Mouse (Mus musculus): Measurements from ENCODE around the gene Gm42906. TPM values are rescaled to one million over a fixed set of nuclear protein-coding genes. Genes with fewer than 3 reads are reported as not detected.

The Gm42906 gene
- total and polyA plus RNA-seq, 2 experiments from 2014 or later, result not detected

GRCm38 (mm10) chr5:151037871-151038270 is 390.1 kb downstream of the Gm42906 start:
- TF ChIP-seq CTCF (IDR thresholded peaks at IDR 0.05; ENCODE audit: low read depth), result no peak
- no peak overlapping the region for H3K4me3 ChIP-seq (ENCODE audit: low read depth, low read length)
- H3K4me1 ChIP-seq (ENCODE audit: insufficient read depth), result no peaks in the 10 kb centered on the region; the same call in 1 of the 2 replicates
- 51% methylated on average over 7 of the region's 7 CpGs for WGBS
- ATAC-seq (no peak), DNase-seq (no peak)
- no peaks in the 10 kb centered on the region for H3K27me3 ChIP-seq (ENCODE audit: insufficient read depth, low read length)
- no peaks in the 10 kb centered on the region for H3K36me3 ChIP-seq (ENCODE audit: insufficient read depth)
- H3K27ac ChIP-seq (ENCODE audit: low read depth, low read length), result no peak overlapping the region
- no peak overlapping the region for H3K4me2 ChIP-seq (ENCODE audit: low read depth)
- no peaks in the 10 kb centered on the region for H3K9me3 ChIP-seq (ENCODE audit: low read length)
- no peak overlapping the region for H3K9ac ChIP-seq

DNA sequence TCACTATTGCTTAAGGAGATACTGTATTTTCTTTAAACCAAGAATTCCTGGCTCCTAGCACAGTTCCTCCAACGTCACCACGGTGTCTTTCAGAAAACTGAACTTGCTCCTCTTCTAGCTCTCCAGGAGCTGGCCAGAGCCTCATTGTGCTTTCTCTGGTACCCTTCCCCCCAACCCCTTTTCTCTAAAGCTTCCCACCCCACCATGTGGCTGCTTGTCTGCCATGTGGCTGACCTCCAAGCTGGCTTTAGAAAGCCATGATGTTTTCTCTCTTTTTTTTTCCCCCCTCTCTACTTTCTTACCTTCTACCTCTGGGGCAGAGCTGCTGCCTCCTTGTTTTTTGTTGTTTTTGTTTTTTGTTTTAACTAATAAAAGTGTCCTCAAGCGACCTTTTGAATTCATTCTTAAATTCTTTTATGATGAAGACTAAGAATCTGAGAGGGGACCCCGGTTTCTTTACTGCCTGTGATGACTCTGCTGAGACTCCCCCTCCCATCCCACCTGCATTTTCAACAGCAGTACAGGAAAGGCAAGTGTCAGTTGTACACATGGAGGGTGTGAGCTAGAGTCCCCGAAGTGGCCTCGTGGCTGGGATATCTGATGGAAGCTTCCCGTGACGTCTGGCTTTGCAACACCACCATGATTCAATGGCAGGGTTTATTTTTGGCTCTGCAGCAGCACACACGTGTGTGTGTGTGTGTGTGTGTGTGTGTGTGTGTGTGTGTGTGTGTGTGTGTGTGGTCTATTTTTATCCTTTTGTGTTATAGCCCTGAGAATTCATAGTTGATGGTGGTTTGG is 393.0 kb downstream of the Gm42906 start:
- ATAC-seq (no peak), DNase-seq (no peak)
- no peak overlapping the region for H3K27ac ChIP-seq (ENCODE audit: low read depth, low read length)

GRCm38 (mm10) chr5:151028906-151029305 is 399.1 kb downstream of the Gm42906 start:
- WGBS, result 32% methylated on average over 6 of the region's 6 CpGs
- H3K9ac ChIP-seq, result no peak overlapping the region
- H3K4me1 ChIP-seq (ENCODE audit: insufficient read depth), result no peaks in the 10 kb centered on the region
- H3K36me3 ChIP-seq (ENCODE audit: insufficient read depth), result no peaks in the 10 kb centered on the region
- ATAC-seq (no peak), DNase-seq (peak; percentile 38)
- H3K9me3 ChIP-seq (ENCODE audit: low read length), result no peaks in the 10 kb centered on the region
- H3K4me2 ChIP-seq (ENCODE audit: low read depth), result no peak overlapping the region
- no peak for TF ChIP-seq CTCF (IDR thresholded peaks at IDR 0.05; ENCODE audit: low read depth)
- H3K27me3 ChIP-seq (ENCODE audit: insufficient read depth, low read length), result no peaks in the 10 kb centered on the region
- no peak overlapping the region for H3K4me3 ChIP-seq (ENCODE audit: low read depth, low read length)
- no peak overlapping the region for H3K27ac ChIP-seq (ENCODE audit: low read depth, low read length)

More for the DNA sequence above, 393.0 kb downstream of the Gm42906 start:
- WGBS, result 62% methylated on average over 9 of the region's 9 CpGs
- no peak overlapping the region for H3K4me3 ChIP-seq (ENCODE audit: low read depth, low read length)
- H3K4me1 ChIP-seq (ENCODE audit: insufficient read depth), result no peaks in the 10 kb centered on the region; the same call in 1 of the 2 replicates
- no peaks in the 10 kb centered on the region for H3K9me3 ChIP-seq (ENCODE audit: low read length)
- H3K27me3 ChIP-seq (ENCODE audit: insufficient read depth, low read length), result no peaks in the 10 kb centered on the region
- H3K9ac ChIP-seq, result no peak overlapping the region
- no peak for TF ChIP-seq CTCF (IDR thresholded peaks at IDR 0.05; ENCODE audit: low read depth)
- no peaks in the 10 kb centered on the region for H3K36me3 ChIP-seq (ENCODE audit: insufficient read depth)
- no peak overlapping the region for H3K4me2 ChIP-seq (ENCODE audit: low read depth)

- no peak overlapping the region for H3K4me3 ChIP-seq (ENCODE audit: low read depth, low read length)
- H3K4me2 ChIP-seq (ENCODE audit: low read depth), result no peak overlapping the region
- whole genome bisulfite sequencing, result 20% methylated on average over 7 of the region's 7 CpGs
- peaks cover 14% of the 10 kb centered on the region for H3K4me1 ChIP-seq (ENCODE audit: insufficient read depth)
- H3K36me3 ChIP-seq (ENCODE audit: insufficient read depth), result no peaks in the 10 kb centered on the region
- DNase-seq, result no peak
- TF ChIP-seq CTCF (IDR thresholded peaks at IDR 0.05; ENCODE audit: low read depth), result no peak
- H3K27ac ChIP-seq (ENCODE audit: low read depth, low read length), result no peak overlapping the region
- ATAC-seq, result no peak
- no peaks in the 10 kb centered on the region for H3K9me3 ChIP-seq (ENCODE audit: low read length)
- no peak overlapping the region for H3K9ac ChIP-seq
- H3K27me3 ChIP-seq (ENCODE audit: insufficient read depth, low read length), result no peaks in the 10 kb centered on the region
Observed at GRCm38 (mm10) chr5:151027171-151027570, 400.8 kb downstream of the Gm42906 start.

DNA sequence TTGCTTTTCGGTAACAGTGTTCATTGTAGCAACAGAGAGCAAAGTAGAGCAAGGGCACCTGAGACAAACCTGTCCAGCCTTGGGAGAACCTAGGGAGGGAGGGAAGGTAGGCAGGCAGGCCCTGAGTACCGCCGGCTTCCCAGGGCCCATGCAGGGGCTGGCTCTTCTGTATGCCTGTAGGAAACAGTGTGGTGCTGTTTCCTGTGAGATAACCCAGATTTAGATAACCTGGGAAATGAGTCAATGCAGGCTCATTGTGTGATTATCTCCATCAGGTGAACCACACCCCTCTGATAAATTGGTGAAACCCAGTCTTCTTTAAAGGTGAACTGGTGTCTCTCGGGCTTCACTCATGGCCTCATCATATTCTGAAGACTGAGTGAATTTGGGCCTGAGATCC is 401.9 kb downstream of the Gm42906 start:
- Histone ChIP-seq H3K27ac (ENCODE audit: low read depth, low read length) (no peak overlapping the region), H3K4me1 (ENCODE audit: insufficient read depth) (peaks cover 16% of the 10 kb centered on the region), H3K36me3 (ENCODE audit: insufficient read depth) (no peaks in the 10 kb centered on the region), H3K9me3 (ENCODE audit: low read length) (no peaks in the 10 kb centered on the region), H3K27me3 (ENCODE audit: insufficient read depth, low read length) (no peaks in the 10 kb centered on the region), H3K4me3 (ENCODE audit: low read depth, low read length) (no peak overlapping the region), H3K4me2 (ENCODE audit: low read depth) (no peak overlapping the region), H3K9ac (no peak overlapping the region)
- WGBS, result 92% methylated on average over 4 of the region's 4 CpGs
- DNase-seq, result no peak
- no peak for ATAC-seq
- TF ChIP-seq CTCF (IDR thresholded peaks at IDR 0.05; ENCODE audit: low read depth), result no peak

- DNase-seq, result no peak
- Histone ChIP-seq H3K4me3 (ENCODE audit: low read depth, low read length) (no peak overlapping the region), H3K4me1 (ENCODE audit: insufficient read depth) (peaks cover 19% of the 10 kb centered on the region), H3K4me2 (ENCODE audit: low read depth) (no peak overlapping the region), H3K9ac (no peak overlapping the region), H3K27me3 (ENCODE audit: insufficient read depth, low read length) (no peaks in the 10 kb centered on the region), H3K36me3 (ENCODE audit: insufficient read depth) (no peaks in the 10 kb centered on the region), H3K9me3 (ENCODE audit: low read length) (no peaks in the 10 kb centered on the region), H3K27ac (ENCODE audit: low read depth, low read length) (no peak overlapping the region)
- 85% methylated on average over 2 of the region's 2 CpGs for WGBS
- no peak for ATAC-seq
- no peak for TF ChIP-seq CTCF (IDR thresholded peaks at IDR 0.05; ENCODE audit: low read depth)
Observed at GRCm38 (mm10) chr5:151024483-151024882, 403.5 kb downstream of the Gm42906 start.

DNA sequence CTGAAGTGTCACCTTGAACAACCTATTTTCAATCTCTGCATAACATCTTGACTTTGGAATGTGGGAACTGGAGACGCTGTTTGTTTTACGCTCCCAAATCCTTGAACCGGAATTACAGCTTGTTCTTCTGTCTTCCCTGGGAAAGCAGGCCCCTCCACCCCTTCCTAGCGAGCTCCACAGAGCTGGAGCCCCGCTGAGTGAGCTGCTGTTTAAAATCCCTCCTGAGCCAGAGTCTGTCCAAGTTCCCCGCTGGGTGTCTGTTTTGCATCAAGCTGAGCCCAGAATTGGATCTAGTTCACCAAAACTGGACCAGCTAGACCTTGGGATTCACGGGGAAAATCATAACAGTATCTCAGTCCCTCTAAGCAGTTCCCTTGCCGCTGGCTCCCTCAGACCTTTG is 404.5 kb downstream of the Gm42906 start:
- no peak for TF ChIP-seq CTCF (IDR thresholded peaks at IDR 0.05; ENCODE audit: low read depth)
- H3K4me3 ChIP-seq (ENCODE audit: low read depth, low read length), result no peak overlapping the region
- ATAC-seq (peak; percentile 44; the same call in 1 of the 2 replicates), DNase-seq (peak; percentile 65)
- H3K9me3 ChIP-seq (ENCODE audit: low read length), result no peaks in the 10 kb centered on the region
- peaks cover 19% of the 10 kb centered on the region for H3K4me1 ChIP-seq (ENCODE audit: insufficient read depth)
- 9% methylated on average over 8 of the region's 8 CpGs for WGBS
- H3K9ac ChIP-seq, result peak overlapping the region; percentile 7; the same call in 1 of the 2 replicates
- peak overlapping the region; percentile 27 for H3K4me2 ChIP-seq (ENCODE audit: low read depth)
- H3K27ac ChIP-seq (ENCODE audit: low read depth, low read length), result peak overlapping the region; percentile 51
- H3K36me3 ChIP-seq (ENCODE audit: insufficient read depth), result no peaks in the 10 kb centered on the region
- H3K27me3 ChIP-seq (ENCODE audit: insufficient read depth, low read length), result no peaks in the 10 kb centered on the region
